Mouse (Mus musculus): Measurements from ENCODE around the gene Tmc6. TPM values are rescaled to one million over a fixed set of nuclear protein-coding genes. Genes with fewer than 3 reads are reported as not detected.
A peak's percentile ranks its signal among the peaks of the same experiment; 100 is the strongest.
"Not testable (repeated sequence)": the region's sequence is repeated elsewhere in the genome, so short reads cannot be mapped to it uniquely, and the experiment has no call there.

The Tmc6 gene
- polyA plus RNA-seq, 1 experiment from 2014 or later: 17.5 TPM

GRCm38 (mm10) chr11:117824060-117824969 lies 42.3 kb upstream of the Tmc6 start:
- H3K27ac ChIP-seq: 0 out of 2 replicates have a peak overlapping the region, but pooled peaks have one; percentile 92
- peak overlapping the region; percentile 78 for H3K4me2 ChIP-seq (replicated peaks)
- no peaks in the 10 kb centered on the region for H3K27me3 ChIP-seq
- no peaks in the 10 kb centered on the region for H3K9me3 ChIP-seq
- ATAC-seq (ENCODE audit: insufficient number of reproducible peaks, insufficient read depth, low FRiP score, low TSS enrichment): peak; percentile 44
- H3K4me3 ChIP-seq: peak overlapping the region; percentile 56
- H3K9ac ChIP-seq: peak overlapping the region; percentile 63
- peaks cover 32% of the 10 kb centered on the region for H3K36me3 ChIP-seq
- 25% methylated on average over 23 of the region's 23 CpGs for WGBS
- peaks cover 41% of the 10 kb centered on the region for H3K4me1 ChIP-seq

- Histone ChIP-seq H3K4me1 (peaks cover 35% of the 10 kb centered on the region), H3K27ac (no peak overlapping the region), H3K9me3 (no peaks in the 10 kb centered on the region), H3K4me3 (no peak overlapping the region), H3K9ac (no peak overlapping the region), H3K4me2 (replicated peaks) (no peak overlapping the region), H3K36me3 (peaks cover 41% of the 10 kb centered on the region), H3K27me3 (no peaks in the 10 kb centered on the region)
- no peak for ATAC-seq (ENCODE audit: insufficient number of reproducible peaks, insufficient read depth, low FRiP score, low TSS enrichment)
- 87% methylated on average over 6 of the region's 6 CpGs for WGBS
These were observed 41.4 kb upstream of the Tmc6 start for GRCm38 (mm10) chr11:117823411-117823810.

- Histone ChIP-seq H3K4me3 (no peak overlapping the region), H3K4me1 (peaks cover 28% of the 10 kb centered on the region), H3K4me2 (replicated peaks) (no peak overlapping the region), H3K9ac (no peak overlapping the region), H3K9me3 (no peaks in the 10 kb centered on the region), H3K27me3 (no peaks in the 10 kb centered on the region), H3K36me3 (peaks cover 47% of the 10 kb centered on the region), H3K27ac (no peak overlapping the region)
- 84% methylated on average over 7 of the region's 7 CpGs for WGBS
- ATAC-seq (ENCODE audit: insufficient number of reproducible peaks, insufficient read depth, low FRiP score, low TSS enrichment): no peak
These were observed 40.8 kb upstream of the Tmc6 start for GRCm38 (mm10) chr11:117822728-117823241.

GRCm38 (mm10) chr11:117821868-117822267 lies 39.9 kb upstream of the Tmc6 start:
- Histone ChIP-seq H3K27me3 (no peaks in the 10 kb centered on the region), H3K4me3 (no peak overlapping the region), H3K36me3 (peaks cover 54% of the 10 kb centered on the region), H3K27ac (no peak overlapping the region), H3K9me3 (no peaks in the 10 kb centered on the region), H3K4me1 (peaks cover 21% of the 10 kb centered on the region), H3K9ac (no peak overlapping the region), H3K4me2 (replicated peaks) (no peak overlapping the region)
- ATAC-seq (ENCODE audit: insufficient number of reproducible peaks, insufficient read depth, low FRiP score, low TSS enrichment): no peak
- 80% methylated on average over 9 of the region's 9 CpGs for WGBS

- Histone ChIP-seq H3K9ac (no peak overlapping the region), H3K27ac (no peak overlapping the region), H3K4me3 (no peak overlapping the region), H3K27me3 (no peaks in the 10 kb centered on the region), H3K4me2 (replicated peaks) (no peak overlapping the region), H3K4me1 (peaks cover 14% of the 10 kb centered on the region), H3K36me3 (peaks cover 70% of the 10 kb centered on the region), H3K9me3 (no peaks in the 10 kb centered on the region)
- ATAC-seq (ENCODE audit: insufficient number of reproducible peaks, insufficient read depth, low FRiP score, low TSS enrichment): no peak
- WGBS: 92% methylated on average over 7 of the region's 7 CpGs
These were observed 38.2 kb upstream of the Tmc6 start for GRCm38 (mm10) chr11:117820173-117820572.

- Histone ChIP-seq H3K4me3 (no peak overlapping the region), H3K36me3 (peaks cover 80% of the 10 kb centered on the region)
These were observed 37.1 kb upstream of the Tmc6 start for GRCm38 (mm10) chr11:117819095-117819494.

GRCm38 (mm10) chr11:117816389-117816996 lies 34.5 kb upstream of the Tmc6 start:
- Histone ChIP-seq H3K4me1 (no peaks in the 10 kb centered on the region), H3K9me3 (no peaks in the 10 kb centered on the region), H3K27ac (no peak overlapping the region), H3K9ac (no peak overlapping the region), H3K4me3 (no peak overlapping the region), H3K36me3 (peaks cover 88% of the 10 kb centered on the region), H3K4me2 (replicated peaks) (no peak overlapping the region), H3K27me3 (no peaks in the 10 kb centered on the region)
- WGBS: 87% methylated on average over 11 of the region's 13 CpGs
- ATAC-seq (ENCODE audit: insufficient number of reproducible peaks, insufficient read depth, low FRiP score, low TSS enrichment): no peak

More at GRCm38 (mm10) chr11:117819095-117819494, 37.1 kb upstream of the Tmc6 start:
- H3K9ac ChIP-seq: no peak overlapping the region
- no peak for ATAC-seq (ENCODE audit: insufficient number of reproducible peaks, insufficient read depth, low FRiP score, low TSS enrichment)
- no peak overlapping the region for H3K4me2 ChIP-seq (replicated peaks)
- H3K27me3 ChIP-seq: no peaks in the 10 kb centered on the region
- H3K4me1 ChIP-seq: peaks cover 9% of the 10 kb centered on the region
- no peaks in the 10 kb centered on the region for H3K9me3 ChIP-seq
- 75% methylated on average over 8 of the region's 8 CpGs for WGBS
- no peak overlapping the region for H3K27ac ChIP-seq

GRCm38 (mm10) chr11:117815850-117816249 lies 33.9 kb upstream of the Tmc6 start:
- H3K9me3 ChIP-seq; H3K4me3 ChIP-seq; ATAC-seq (ENCODE audit: insufficient number of reproducible peaks, insufficient read depth, low FRiP score, low TSS enrichment); H3K27ac ChIP-seq; H3K9ac ChIP-seq; H3K4me1 ChIP-seq; H3K4me2 ChIP-seq (replicated peaks); H3K27me3 ChIP-seq: not testable (repeated sequence)
- WGBS: 82% methylated on average over 9 of the region's 9 CpGs
- H3K36me3 ChIP-seq: peaks cover 82% of the 10 kb centered on the region

- Histone ChIP-seq H3K4me1 (peaks cover 8% of the 10 kb centered on the region), H3K27me3 (no peaks in the 10 kb centered on the region), H3K4me3 (no peak overlapping the region), H3K27ac (no peak overlapping the region), H3K9me3 (no peaks in the 10 kb centered on the region), H3K9ac (no peak overlapping the region), H3K4me2 (replicated peaks) (no peak overlapping the region), H3K36me3 (peaks cover 71% of the 10 kb centered on the region)
- no peak for ATAC-seq (ENCODE audit: insufficient number of reproducible peaks, insufficient read depth, low FRiP score, low TSS enrichment)
- WGBS: 94% methylated on average over 6 of the region's 6 CpGs
These were observed 32.8 kb upstream of the Tmc6 start for GRCm38 (mm10) chr11:117814704-117815366.

- Histone ChIP-seq H3K4me1 (peaks cover 12% of the 10 kb centered on the region), H3K36me3 (peaks cover 62% of the 10 kb centered on the region), H3K27me3 (no peaks in the 10 kb centered on the region), H3K4me3 (no peak overlapping the region), H3K4me2 (replicated peaks) (no peak overlapping the region), H3K9ac (no peak overlapping the region), H3K27ac (no peak overlapping the region), H3K9me3 (no peaks in the 10 kb centered on the region)
- WGBS: 80% methylated on average over 5 of the region's 5 CpGs
- no peak for ATAC-seq (ENCODE audit: insufficient number of reproducible peaks, insufficient read depth, low FRiP score, low TSS enrichment)
These were observed 31.9 kb upstream of the Tmc6 start for GRCm38 (mm10) chr11:117813867-117814266.

GRCm38 (mm10) chr11:117810401-117811046 lies 28.5 kb upstream of the Tmc6 start:
- 1% methylated on average over 21 of the region's 21 CpGs for WGBS
- Histone ChIP-seq H3K27ac (0 out of 2 replicates have a peak overlapping the region, but pooled peaks have one; percentile 38), H3K9me3 (no peaks in the 10 kb centered on the region)

More at GRCm38 (mm10) chr11:117810401-117811046, 28.5 kb upstream of the Tmc6 start:
- peak; percentile 70 for ATAC-seq (ENCODE audit: insufficient number of reproducible peaks, insufficient read depth, low FRiP score, low TSS enrichment)
- peaks cover 12% of the 10 kb centered on the region for H3K4me1 ChIP-seq
- H3K27me3 ChIP-seq: no peaks in the 10 kb centered on the region
- peaks cover 31% of the 10 kb centered on the region for H3K36me3 ChIP-seq
- H3K4me3 ChIP-seq: peak overlapping the region; percentile 78
- peak overlapping the region; percentile 100 for H3K4me2 ChIP-seq (replicated peaks)
- peak overlapping the region; percentile 67 for H3K9ac ChIP-seq

Measured in embryonic facial prominence, embryonic 12.5 days (tissue).